Mouse (Mus musculus) bone marrow, adult 2 months (tissue): ENCODE results near the gene Prr9.

Experiments
- CTCF ChIP-seq: fragments of 200-500 bp; IDR thresholded peaks from 2 replicates; pipeline ENCODE4 v1.5.1; 2011; ENCODE audit warnings: low read length, control low read depth; ENCODE audit not compliant: control insufficient read depth, insufficient read depth
- POLR2A ChIP-seq: fragments of 200-500 bp; IDR thresholded peaks from 2 replicates; pipeline ENCODE4 v1.6.1; 2011; ENCODE audit warnings: low read depth, mild to moderate bottlenecking, control low read depth, low read length, borderline replicate concordance; ENCODE audit not compliant: control insufficient read depth

- TF ChIP-seq CTCF, result no peak
- TF ChIP-seq POLR2A, result no peak
Observed at GRCm38 (mm10) chr3:92123847-92124246, at the start of gene Prr9.
